8 mouse cellular contexts compared by ENCODE assay signal in the genomic region with DNA sequence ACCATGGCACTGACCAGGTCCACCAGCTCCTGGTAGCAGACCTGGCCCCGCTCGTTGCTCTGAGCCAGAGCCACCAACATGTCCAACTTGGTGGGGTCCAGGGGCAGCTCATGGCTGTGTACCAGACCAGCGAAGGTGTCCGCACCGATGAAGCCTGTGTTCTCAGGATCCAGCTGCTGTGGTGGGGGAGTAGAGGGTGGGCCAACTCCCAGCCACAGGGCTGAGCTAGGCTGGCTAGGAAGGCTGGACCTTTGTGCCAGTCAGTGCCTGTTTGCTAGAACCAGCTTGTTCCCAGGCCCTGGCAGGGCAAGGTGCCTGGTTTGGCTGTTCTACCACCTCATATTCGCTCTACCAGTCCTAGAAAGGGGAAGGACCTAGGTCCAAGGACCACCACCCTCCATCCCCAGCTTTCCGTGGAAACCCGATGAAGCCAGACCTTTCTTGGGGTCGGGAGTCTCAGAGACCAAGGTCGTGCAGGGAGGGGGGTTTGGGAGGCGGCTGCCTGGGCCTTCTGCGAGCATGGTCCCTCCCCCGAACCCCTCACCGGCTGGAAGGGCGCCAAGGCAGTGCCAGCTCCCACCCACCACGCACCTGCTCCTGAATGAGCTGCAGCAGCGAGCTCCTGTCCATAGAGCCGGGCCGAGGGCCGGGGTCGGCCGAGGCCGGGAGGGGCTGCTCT. TPM values are rescaled to one million over a fixed set of nuclear protein-coding genes. Genes with fewer than 3 reads are reported as not detected.
A peak's percentile ranks its signal among the peaks of the same experiment; 100 is the strongest.
DNase-seq lines count a peak whose midpoint lies in the region; ATAC-seq and TF ChIP-seq lines count a peak whose summit lies in the region.

No protein-coding gene starts in this region.

- peak overlapping the region; percentile 57 for H3K4me3 ChIP-seq in heart, embryonic 10.5 days
- H3K4me3 ChIP-seq in embryonic facial prominence, embryonic 10.5 days = peak overlapping the region; percentile 59
- H3K4me3 ChIP-seq in hindbrain, embryonic 11.5 days (ENCODE audit: low read depth, low read length) = peak overlapping the region; percentile 31
- H3K4me3 ChIP-seq in limb, embryonic 14.5 days (replicated peaks; ENCODE audit: low read length) = peak overlapping the region; percentile 34
- H3K4me3 ChIP-seq in stomach, embryonic 14.5 days (ENCODE audit: low read depth, low read length) = peak overlapping the region; percentile 20

- H3K9me3 ChIP-seq in heart, embryonic 10.5 days = no peaks in the 10 kb centered on the region
- H3K9me3 ChIP-seq in embryonic facial prominence, embryonic 10.5 days = no peaks in the 10 kb centered on the region
- H3K9me3 ChIP-seq in hindbrain, embryonic 11.5 days (ENCODE audit: control insufficient read depth, low read length) = no peaks in the 10 kb centered on the region
- no peaks in the 10 kb centered on the region for H3K9me3 ChIP-seq in limb, embryonic 14.5 days (ENCODE audit: control insufficient read depth, low read length)
- no peaks in the 10 kb centered on the region for H3K9me3 ChIP-seq in stomach, embryonic 14.5 days (ENCODE audit: control insufficient read depth, low read depth, low read length)

- no peak for ATAC-seq in hindbrain, embryonic 11.5 days (ENCODE audit: low FRiP score)
- no peak for ATAC-seq in limb, embryonic 14.5 days (ENCODE audit: low FRiP score, low read depth)
- ATAC-seq in stomach, embryonic 14.5 days (ENCODE audit: insufficient number of reproducible peaks, insufficient read depth, low FRiP score, low read depth) = no peak

- no peaks in the 10 kb centered on the region for H3K27me3 ChIP-seq in heart, embryonic 10.5 days (ENCODE audit: insufficient read depth, poor library complexity, severe bottlenecking)
- H3K27me3 ChIP-seq in embryonic facial prominence, embryonic 10.5 days (replicated peaks; ENCODE audit: low read depth, poor library complexity, severe bottlenecking) = no peaks in the 10 kb centered on the region
- H3K27me3 ChIP-seq in hindbrain, embryonic 11.5 days (ENCODE audit: control insufficient read depth, insufficient read depth, low read length) = no peaks in the 10 kb centered on the region
- H3K27me3 ChIP-seq in limb, embryonic 14.5 days (ENCODE audit: control insufficient read depth, insufficient read depth, low read length) = no peaks in the 10 kb centered on the region
- no peaks in the 10 kb centered on the region for H3K27me3 ChIP-seq in stomach, embryonic 14.5 days (ENCODE audit: control insufficient read depth, insufficient read depth, low read length)

- H3K27ac ChIP-seq in heart, embryonic 10.5 days = peak overlapping the region; percentile 84
- H3K27ac ChIP-seq in embryonic facial prominence, embryonic 10.5 days (replicated peaks) = peak overlapping the region; percentile 80
- H3K27ac ChIP-seq in hindbrain, embryonic 11.5 days (ENCODE audit: low read depth, low read length) = peak overlapping the region; percentile 66
- no peak overlapping the region for H3K27ac ChIP-seq in limb, embryonic 14.5 days (replicated peaks; ENCODE audit: low read depth, low read length)
- 0 out of 2 replicates have a peak overlapping the region, but pooled peaks have one; percentile 35 for H3K27ac ChIP-seq in stomach, embryonic 14.5 days (ENCODE audit: low read length)

- H3K36me3 ChIP-seq in heart, embryonic 10.5 days = peaks cover 59% of the 10 kb centered on the region
- H3K36me3 ChIP-seq in embryonic facial prominence, embryonic 10.5 days (replicated peaks) = peaks cover 70% of the 10 kb centered on the region
- H3K36me3 ChIP-seq in hindbrain, embryonic 11.5 days (ENCODE audit: control insufficient read depth, insufficient read depth, low read length) = peaks cover 23% of the 10 kb centered on the region
- peaks cover 49% of the 10 kb centered on the region for H3K36me3 ChIP-seq in limb, embryonic 14.5 days (ENCODE audit: control insufficient read depth, insufficient read depth, low read length)
- H3K36me3 ChIP-seq in stomach, embryonic 14.5 days (ENCODE audit: control insufficient read depth, insufficient read depth, low read length) = peaks cover 43% of the 10 kb centered on the region

- H3K4me2 ChIP-seq in hindbrain, embryonic 11.5 days (replicated peaks; ENCODE audit: low read depth, low read length) = peak overlapping the region; percentile 76
- peak overlapping the region; percentile 75 for H3K4me2 ChIP-seq in limb, embryonic 14.5 days (replicated peaks; ENCODE audit: low read depth, low read length, severe bottlenecking)
- peak overlapping the region; percentile 52 for H3K4me2 ChIP-seq in stomach, embryonic 14.5 days (replicated peaks; ENCODE audit: low read depth, low read length)

- WGBS in heart, embryonic 10.5 days = 23% methylated on average over 23 of the region's 23 CpGs
- 22% methylated on average over 23 of the region's 23 CpGs for WGBS in embryonic facial prominence, embryonic 10.5 days
- 27% methylated on average over 21 of the region's 23 CpGs for WGBS in hindbrain, embryonic 11.5 days
- 37% methylated on average over 14 of the region's 23 CpGs for WGBS in limb, embryonic 14.5 days
- WGBS in stomach, embryonic 14.5 days = 22% methylated on average over 20 of the region's 23 CpGs

- no peak for TF ChIP-seq POLR2A in limb, embryonic 14.5 days (IDR thresholded peaks at IDR 0.05; ENCODE audit: borderline replicate concordance, extremely low read depth, insufficient read depth, insufficient read length)

- DNase-seq in heart, embryonic 10.5 days (ENCODE audit: low spot score) = no peak
- DNase-seq in heart, postnatal 25 days (ENCODE audit: low spot score) = no peak
- DNase-seq in embryonic facial prominence, embryonic 10.5 days (ENCODE audit: low spot score) = peak; percentile 20
- DNase-seq in hindbrain, embryonic 11.5 days (ENCODE audit: low spot score) = no peak
- no peak for DNase-seq in limb, embryonic 14.5 days (ENCODE audit: low spot score)
- no peak for DNase-seq in embryo, embryonic 11 days
- DNase-seq in layer of hippocampus, adult 9-10 months (ENCODE audit: low spot score) = no peak

- peak overlapping the region; percentile 68 for H3K9ac ChIP-seq in hindbrain, embryonic 11.5 days (ENCODE audit: low read depth, low read length)
- H3K9ac ChIP-seq in limb, embryonic 14.5 days (ENCODE audit: low read depth, low read length, severe bottlenecking) = peak overlapping the region; percentile 53
- H3K9ac ChIP-seq in stomach, embryonic 14.5 days (replicated peaks; ENCODE audit: low read depth, low read length) = no peak overlapping the region; the same call in 1 of the 2 replicates

- peaks cover 71% of the 10 kb centered on the region for H3K4me1 ChIP-seq in heart, embryonic 10.5 days
- peaks cover 57% of the 10 kb centered on the region for H3K4me1 ChIP-seq in embryonic facial prominence, embryonic 10.5 days
- peaks cover 33% of the 10 kb centered on the region for H3K4me1 ChIP-seq in hindbrain, embryonic 11.5 days (replicated peaks; ENCODE audit: control insufficient read depth, insufficient read depth, low read length)
- H3K4me1 ChIP-seq in limb, embryonic 14.5 days (ENCODE audit: control insufficient read depth, insufficient read depth, low read length) = peaks cover 40% of the 10 kb centered on the region
- H3K4me1 ChIP-seq in stomach, embryonic 14.5 days (ENCODE audit: control insufficient read depth, insufficient read depth, low read length) = peaks cover 40% of the 10 kb centered on the region

- intact Hi-C loops in heart, postnatal 25 days (cut with DNase I) = no loop called here

RNA-seq across cellular contexts. Expression of a gene that starts 0.6 kb away (rescaled TPM):
- polyA plus RNA-seq in heart, embryonic 10.5 days (2016; fragmentation: Nextera tagmentation; extraction: Ambion mirVana) = 2.3 and 4.0 TPM in 2 replicates
- 1 to 10 TPM; 1.2 to 2.2 TPM for total RNA-seq in heart, postnatal 25 days (2021)
- 1.2 and 1.4 TPM in 2 replicates for polyA plus RNA-seq in embryonic facial prominence, embryonic 10.5 days (2016; fragmentation: Nextera tagmentation; extraction: Ambion mirVana)
- 3.1 TPM in 2 replicates for polyA plus RNA-seq in hindbrain, embryonic 11.5 days (2014; fragmentation: Nextera tagmentation; extraction: Ambion mirVana)
- 11.7 and 12.9 TPM in 2 replicates for polyA plus RNA-seq in limb, embryonic 14.5 days (2012; rRNA removed)
- 1.9 and 2.3 TPM in 2 replicates for polyA plus RNA-seq in limb, embryonic 14.5 days (2014; fragmentation: Nextera tagmentation; extraction: Ambion mirVana)
- polyA plus RNA-seq in stomach, embryonic 14.5 days (2014; fragmentation: Nextera tagmentation; extraction: Ambion mirVana) = 2.7 and 3.2 TPM in 2 replicates

RNA-seq across cellular contexts. Expression of a gene that starts 3.3 kb away (rescaled TPM):
- polyA plus RNA-seq in heart, embryonic 10.5 days (2016; fragmentation: Nextera tagmentation; extraction: Ambion mirVana) = 343 and 404 TPM in 2 replicates
- total RNA-seq in heart, postnatal 25 days (2021) = 100 to 1,000 TPM; 114 to 117 TPM
- polyA plus RNA-seq in embryonic facial prominence, embryonic 10.5 days (2016; fragmentation: Nextera tagmentation; extraction: Ambion mirVana) = 396 and 400 TPM in 2 replicates
- polyA plus RNA-seq in hindbrain, embryonic 11.5 days (2014; fragmentation: Nextera tagmentation; extraction: Ambion mirVana) = 290 and 306 TPM in 2 replicates
- 335 and 338 TPM in 2 replicates for polyA plus RNA-seq in limb, embryonic 14.5 days (2012; rRNA removed)
- 349 and 350 TPM in 2 replicates for polyA plus RNA-seq in limb, embryonic 14.5 days (2014; fragmentation: Nextera tagmentation; extraction: Ambion mirVana)
- 321 and 347 TPM in 2 replicates for polyA plus RNA-seq in stomach, embryonic 14.5 days (2014; fragmentation: Nextera tagmentation; extraction: Ambion mirVana)

RNA-seq across cellular contexts. Expression of a gene that starts 5.0 kb away (rescaled TPM):
- polyA plus RNA-seq in heart, embryonic 10.5 days (2016; fragmentation: Nextera tagmentation; extraction: Ambion mirVana) = 2.1 and 3.0 TPM in 2 replicates
- 1 to 10 TPM; 2.8 to 3.6 TPM for total RNA-seq in heart, postnatal 25 days (2021)
- polyA plus RNA-seq in embryonic facial prominence, embryonic 10.5 days (2016; fragmentation: Nextera tagmentation; extraction: Ambion mirVana) = 0.92 and 1.4 TPM in 2 replicates
- 1.3 and 1.7 TPM in 2 replicates for polyA plus RNA-seq in hindbrain, embryonic 11.5 days (2014; fragmentation: Nextera tagmentation; extraction: Ambion mirVana)
- 13.0 and 19.4 TPM in 2 replicates for polyA plus RNA-seq in limb, embryonic 14.5 days (2012; rRNA removed)
- polyA plus RNA-seq in limb, embryonic 14.5 days (2014; fragmentation: Nextera tagmentation; extraction: Ambion mirVana) = 2.2 and 2.5 TPM in 2 replicates
- 1.4 and 2.1 TPM in 2 replicates for polyA plus RNA-seq in stomach, embryonic 14.5 days (2014; fragmentation: Nextera tagmentation; extraction: Ambion mirVana)

RNA-seq across cellular contexts. Expression of a gene that starts 7.9 kb away (rescaled TPM):
- polyA plus RNA-seq in heart, embryonic 10.5 days (2016; fragmentation: Nextera tagmentation; extraction: Ambion mirVana) = 45.8 and 50.7 TPM in 2 replicates
- total RNA-seq in heart, postnatal 25 days (2021) = 10 to 100 TPM; 35.5 to 36.6 TPM
- 50.5 and 55.1 TPM in 2 replicates for polyA plus RNA-seq in embryonic facial prominence, embryonic 10.5 days (2016; fragmentation: Nextera tagmentation; extraction: Ambion mirVana)
- polyA plus RNA-seq in hindbrain, embryonic 11.5 days (2014; fragmentation: Nextera tagmentation; extraction: Ambion mirVana) = 46.3 and 54.0 TPM in 2 replicates
- polyA plus RNA-seq in limb, embryonic 14.5 days (2012; rRNA removed) = 64.4 and 79.2 TPM in 2 replicates
- 41.5 and 46.3 TPM in 2 replicates for polyA plus RNA-seq in limb, embryonic 14.5 days (2014; fragmentation: Nextera tagmentation; extraction: Ambion mirVana)
- 41.9 and 44.4 TPM in 2 replicates for polyA plus RNA-seq in stomach, embryonic 14.5 days (2014; fragmentation: Nextera tagmentation; extraction: Ambion mirVana)

RNA-seq across cellular contexts. Expression of a gene that starts 8.1 kb away (rescaled TPM):
- 29.0 and 29.8 TPM in 2 replicates for polyA plus RNA-seq in heart, embryonic 10.5 days (2016; fragmentation: Nextera tagmentation; extraction: Ambion mirVana)
- 100 to 1,000 TPM; 120 to 125 TPM for total RNA-seq in heart, postnatal 25 days (2021)
- polyA plus RNA-seq in embryonic facial prominence, embryonic 10.5 days (2016; fragmentation: Nextera tagmentation; extraction: Ambion mirVana) = 26.3 and 27.2 TPM in 2 replicates
- polyA plus RNA-seq in hindbrain, embryonic 11.5 days (2014; fragmentation: Nextera tagmentation; extraction: Ambion mirVana) = 7.9 and 9.3 TPM in 2 replicates
- polyA plus RNA-seq in limb, embryonic 14.5 days (2012; rRNA removed) = 101 and 126 TPM in 2 replicates
- polyA plus RNA-seq in limb, embryonic 14.5 days (2014; fragmentation: Nextera tagmentation; extraction: Ambion mirVana) = 10.6 and 16.9 TPM in 2 replicates
- polyA plus RNA-seq in stomach, embryonic 14.5 days (2014; fragmentation: Nextera tagmentation; extraction: Ambion mirVana) = 11.2 and 13.6 TPM in 2 replicates
